Mouse (Mus musculus) midbrain, embryonic 11.5 days (tissue): ENCODE measurements around the gene Rtn4. TPM values are rescaled to one million over a fixed set of nuclear protein-coding genes. Genes with fewer than 3 reads are reported as not detected.
"Not testable (repeated sequence)": the region's sequence is repeated elsewhere in the genome, so short reads cannot be mapped to it uniquely, and the experiment has no call there.

ENCODE experiments used
- ATAC-seq: fragments of 200-750 bp; cut with Nextera tagmentation; 2 replicates; pipeline ENCODE4 v1.8.0; 2017; ENCODE audit warnings: moderate TSS enrichment, moderate library complexity; ENCODE audit not compliant: low FRiP score
- DNase-seq: peaks from one replicate; pipeline ENCODE4 v3.0.0; 2015; ENCODE audit warnings: low spot score; ENCODE audit errors: missing footprints
- H3K27ac ChIP-seq: fragments of 300-500 bp; sonication (generic); 2 replicates; pipeline ENCODE4 v1.5.1; 2014; ENCODE audit warnings: low read depth, low read length
- H3K27me3 ChIP-seq: fragments of 300-500 bp; sonication (generic); 2 replicates; pipeline ENCODE4 v1.6.1; 2014; ENCODE audit warnings: mild to moderate bottlenecking, low read length, moderate library complexity, mixed read lengths; ENCODE audit not compliant: control insufficient read depth, insufficient read depth
- H3K36me3 ChIP-seq: fragments of 300-500 bp; sonication (generic); 2 replicates; pipeline ENCODE4 v1.6.1; 2014; ENCODE audit warnings: mild to moderate bottlenecking, low read length, moderate library complexity, mixed read lengths; ENCODE audit not compliant: control insufficient read depth, insufficient read depth
- H3K4me1 ChIP-seq: fragments of 300-500 bp; sonication (generic); 2 replicates; pipeline ENCODE4 v1.6.1; 2014; ENCODE audit warnings: low read length; ENCODE audit not compliant: control insufficient read depth, insufficient read depth
- H3K4me2 ChIP-seq: fragments of 300-500 bp; sonication (generic); 2 replicates; pipeline ENCODE4 v1.6.1; 2014; ENCODE audit warnings: mild to moderate bottlenecking, moderate library complexity
- H3K4me3 ChIP-seq: fragments of 300-500 bp; sonication (generic); 2 replicates; pipeline ENCODE4 v1.5.1; 2014; ENCODE audit warnings: low read depth, low read length
- H3K9ac ChIP-seq: fragments of 300-500 bp; sonication (generic); 2 replicates; pipeline ENCODE4 v1.6.1; 2014; ENCODE audit warnings: low read length
- H3K9me3 ChIP-seq: fragments of 300-500 bp; sonication (generic); 2 replicates; pipeline ENCODE4 v1.6.1; 2016; ENCODE audit warnings: low read length; ENCODE audit not compliant: control insufficient read depth
- WGBS: fragments of 180-500 bp; shearing (Covaris S2); extraction: QIAGEN DNeasy Blood & Tissue Kit; methylation state at CpG from one replicate; pipeline ENCODE4 v1.1.7; 2014; 5-methylcytosine and 5-hydroxymethylcytosine counted together
- polyA plus RNA-seq: library from polyadenylated mRNA; unstranded; fragments of >200 nt; fragmentation: Nextera tagmentation; extraction: Ambion mirVana; gene quantifications from 2 replicates; pipeline ENCODE4 v1.2.1, GENCODE M21; 2014

The Rtn4 gene
- polyA plus RNA-seq, 1 experiment from 2014 or later: 75.3 TPM

GRCm38 (mm10) chr11:29748750-29749467 is 56.2 kb downstream of the Rtn4 start:
- no peak overlapping the region for H3K4me3 ChIP-seq
- H3K4me1 ChIP-seq: no peaks in the 10 kb centered on the region
- DNase-seq (no peak), ATAC-seq (no peak)
- peaks cover 4% of the 10 kb centered on the region; the same call in 1 of the 2 replicates for H3K36me3 ChIP-seq
- H3K27me3 ChIP-seq: no peaks in the 10 kb centered on the region
- no peak overlapping the region for H3K4me2 ChIP-seq
- no peak overlapping the region for H3K27ac ChIP-seq
- H3K9me3 ChIP-seq: no peaks in the 10 kb centered on the region
- WGBS: 90% methylated on average over 8 of the region's 8 CpGs
- no peak overlapping the region for H3K9ac ChIP-seq

- 96% methylated on average over 1 of the region's 1 CpGs for WGBS
- H3K27ac ChIP-seq: no peak overlapping the region
Measured at GRCm38 (mm10) chr11:29749468-29749829, 56.7 kb downstream of the Rtn4 start.

GRCm38 (mm10) chr11:29751013-29751412 is 58.3 kb downstream of the Rtn4 start:
- H3K9me3 ChIP-seq: no peaks in the 10 kb centered on the region
- H3K36me3 ChIP-seq: peaks cover 3% of the 10 kb centered on the region; the same call in 1 of the 2 replicates
- no peak overlapping the region for H3K4me2 ChIP-seq
- no peaks in the 10 kb centered on the region for H3K27me3 ChIP-seq
- WGBS: 90% methylated on average over 2 of the region's 2 CpGs
- H3K9ac ChIP-seq: no peak overlapping the region
- H3K27ac ChIP-seq: no peak overlapping the region
- H3K4me3 ChIP-seq: no peak overlapping the region
- no peak for DNase-seq
- H3K4me1 ChIP-seq: no peaks in the 10 kb centered on the region
- ATAC-seq: no peak

More at GRCm38 (mm10) chr11:29749468-29749829, 56.7 kb downstream of the Rtn4 start:
- no peaks in the 10 kb centered on the region for H3K27me3 ChIP-seq
- no peak for ATAC-seq
- no peak overlapping the region for H3K4me2 ChIP-seq
- H3K9ac ChIP-seq: no peak overlapping the region
- H3K36me3 ChIP-seq: peaks cover 4% of the 10 kb centered on the region; the same call in 1 of the 2 replicates
- no peak for DNase-seq
- H3K9me3 ChIP-seq: no peaks in the 10 kb centered on the region
- H3K4me3 ChIP-seq: no peak overlapping the region
- no peaks in the 10 kb centered on the region for H3K4me1 ChIP-seq

GRCm38 (mm10) chr11:29751648-29752611 is 59.2 kb downstream of the Rtn4 start:
- no peaks in the 10 kb centered on the region for H3K9me3 ChIP-seq
- H3K9ac ChIP-seq: no peak overlapping the region
- 87% methylated on average over 14 of the region's 14 CpGs for WGBS

GRCm38 (mm10) chr11:29756007-29756406 is 63.3 kb downstream of the Rtn4 start:
- H3K4me2 ChIP-seq, H3K27me3 ChIP-seq, H3K27ac ChIP-seq, H3K9me3 ChIP-seq, H3K4me3 ChIP-seq, H3K9ac ChIP-seq, H3K36me3 ChIP-seq, ATAC-seq, H3K4me1 ChIP-seq: not testable (repeated sequence)
- peak; percentile 77 for DNase-seq
- WGBS: 93% methylated on average over 5 of the region's 5 CpGs

More at GRCm38 (mm10) chr11:29751648-29752611, 59.2 kb downstream of the Rtn4 start:
- Histone ChIP-seq H3K4me1 (no peaks in the 10 kb centered on the region), H3K4me3 (no peak overlapping the region), H3K27me3 (no peaks in the 10 kb centered on the region), H3K27ac (no peak overlapping the region), H3K36me3 (no peaks in the 10 kb centered on the region), H3K4me2 (no peak overlapping the region)
- DNase-seq: no peak
- ATAC-seq: no peak

- Histone ChIP-seq H3K9me3 (no peaks in the 10 kb centered on the region), H3K4me1 (no peaks in the 10 kb centered on the region), H3K4me3 (no peak overlapping the region), H3K27me3 (no peaks in the 10 kb centered on the region), H3K27ac (no peak overlapping the region), H3K36me3 (no peaks in the 10 kb centered on the region), H3K9ac (no peak overlapping the region), H3K4me2 (no peak overlapping the region)
- 89% methylated on average over 5 of the region's 5 CpGs for WGBS
- ATAC-seq: 0 out of 2 replicates have a peak, but pooled peaks have one; percentile 50
- DNase-seq: peak; percentile 57
Measured at GRCm38 (mm10) chr11:29758617-29759016, 65.9 kb downstream of the Rtn4 start.

- H3K27ac ChIP-seq: no peak overlapping the region
- no peaks in the 10 kb centered on the region for H3K9me3 ChIP-seq
- H3K9ac ChIP-seq: no peak overlapping the region
- H3K4me3 ChIP-seq: no peak overlapping the region
- H3K4me2 ChIP-seq: no peak overlapping the region
- H3K36me3 ChIP-seq: no peaks in the 10 kb centered on the region
- DNase-seq: no peak
- no peaks in the 10 kb centered on the region for H3K4me1 ChIP-seq
- ATAC-seq: no peak
- 89% methylated on average over 9 of the region's 9 CpGs for WGBS
- H3K27me3 ChIP-seq: no peaks in the 10 kb centered on the region
Measured at GRCm38 (mm10) chr11:29761387-29761786, 68.6 kb downstream of the Rtn4 start.

GRCm38 (mm10) chr11:29762768-29763167 is 70.0 kb downstream of the Rtn4 start:
- ATAC-seq: no peak
- H3K9ac ChIP-seq: no peak overlapping the region
- H3K4me3 ChIP-seq: no peak overlapping the region
- no peak overlapping the region for H3K27ac ChIP-seq
- H3K4me1 ChIP-seq: no peaks in the 10 kb centered on the region
- no peaks in the 10 kb centered on the region for H3K36me3 ChIP-seq
- H3K9me3 ChIP-seq: no peaks in the 10 kb centered on the region
- WGBS: 100% methylated on average over 1 of the region's 1 CpGs
- no peak for DNase-seq
- no peaks in the 10 kb centered on the region for H3K27me3 ChIP-seq
- no peak overlapping the region for H3K4me2 ChIP-seq

GRCm38 (mm10) chr11:29765063-29765462 is 72.3 kb downstream of the Rtn4 start:
- no peak overlapping the region for H3K9ac ChIP-seq
- 55% methylated on average over 4 of the region's 4 CpGs for WGBS
- no peaks in the 10 kb centered on the region for H3K27me3 ChIP-seq
- H3K9me3 ChIP-seq: no peaks in the 10 kb centered on the region
- no peak overlapping the region for H3K4me3 ChIP-seq
- DNase-seq (no peak), ATAC-seq (no peak)
- H3K4me2 ChIP-seq: no peak overlapping the region
- peaks cover 4% of the 10 kb centered on the region; the same call in 1 of the 2 replicates for H3K4me1 ChIP-seq
- H3K36me3 ChIP-seq: no peaks in the 10 kb centered on the region
- no peak overlapping the region for H3K27ac ChIP-seq
